Mouse (Mus musculus): ENCODE measurements around the gene Vwa8. TPM values are rescaled to one million over a fixed set of nuclear protein-coding genes. Genes with fewer than 3 reads are reported as not detected.

Vwa8 gene
- polyA plus RNA-seq, 1 experiment = 13.9 TPM

DNA sequence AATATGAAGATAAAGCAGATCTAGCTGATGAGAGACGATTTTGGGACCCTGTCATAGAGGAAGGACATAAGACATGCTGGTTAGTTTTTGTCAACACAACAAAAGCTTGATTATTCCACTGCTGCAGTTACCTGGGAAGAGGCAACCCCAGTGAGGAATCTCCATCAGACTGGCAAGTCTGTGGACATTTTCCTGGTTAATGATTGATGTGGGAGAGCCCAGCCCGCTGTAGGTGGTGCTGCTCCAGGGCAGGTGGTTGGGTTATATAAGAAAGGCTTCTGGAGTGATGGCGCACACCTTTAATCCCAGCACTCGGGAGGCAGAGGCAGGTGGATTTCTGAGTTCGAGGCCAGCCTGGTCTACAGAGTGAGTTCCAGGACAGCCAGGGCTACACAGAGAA, 74.8 kb downstream of the Vwa8 start:
- H3K36me3 ChIP-seq (ENCODE audit: control insufficient read depth, insufficient read depth) = no peaks in the 10 kb centered on the region
- no peak for TF ChIP-seq CTCF (IDR thresholded peaks at IDR 0.05; ENCODE audit: control insufficient read depth, insufficient read depth, insufficient read length)
- TF ChIP-seq MYOD1 (IDR thresholded peaks at IDR 0.05; ENCODE audit: control insufficient read depth, insufficient read length, low read depth) = no peak
- no peak for TF ChIP-seq USF1 (IDR thresholded peaks at IDR 0.05; ENCODE audit: low read depth)
- TF ChIP-seq FOSL1 (IDR thresholded peaks at IDR 0.05; ENCODE audit: insufficient read depth, low read length, poor library complexity, severe bottlenecking) = no peak
- no peak for TF ChIP-seq MYOG (IDR thresholded peaks at IDR 0.05; ENCODE audit: control insufficient read depth, extremely low read depth, insufficient read length)
- no peak for TF ChIP-seq MAX (IDR thresholded peaks at IDR 0.05)
- no peak for TF ChIP-seq CEBPB (IDR thresholded peaks at IDR 0.05; ENCODE audit: low read depth)
- H3K79me3 ChIP-seq (ENCODE audit: low read depth) = no peaks in the 10 kb centered on the region
- H3K4me3 ChIP-seq (ENCODE audit: insufficient read depth, poor library complexity, severe bottlenecking) = no peak overlapping the region
- no peaks in the 10 kb centered on the region for H3K27me3 ChIP-seq (ENCODE audit: control insufficient read depth, insufficient read depth, insufficient read length)
- no peak overlapping the region for H3ac ChIP-seq (ENCODE audit: control insufficient read depth, insufficient read length, low read depth)
- H3K79me2 ChIP-seq (ENCODE audit: control insufficient read depth, insufficient read depth) = no peaks in the 10 kb centered on the region

DNA sequence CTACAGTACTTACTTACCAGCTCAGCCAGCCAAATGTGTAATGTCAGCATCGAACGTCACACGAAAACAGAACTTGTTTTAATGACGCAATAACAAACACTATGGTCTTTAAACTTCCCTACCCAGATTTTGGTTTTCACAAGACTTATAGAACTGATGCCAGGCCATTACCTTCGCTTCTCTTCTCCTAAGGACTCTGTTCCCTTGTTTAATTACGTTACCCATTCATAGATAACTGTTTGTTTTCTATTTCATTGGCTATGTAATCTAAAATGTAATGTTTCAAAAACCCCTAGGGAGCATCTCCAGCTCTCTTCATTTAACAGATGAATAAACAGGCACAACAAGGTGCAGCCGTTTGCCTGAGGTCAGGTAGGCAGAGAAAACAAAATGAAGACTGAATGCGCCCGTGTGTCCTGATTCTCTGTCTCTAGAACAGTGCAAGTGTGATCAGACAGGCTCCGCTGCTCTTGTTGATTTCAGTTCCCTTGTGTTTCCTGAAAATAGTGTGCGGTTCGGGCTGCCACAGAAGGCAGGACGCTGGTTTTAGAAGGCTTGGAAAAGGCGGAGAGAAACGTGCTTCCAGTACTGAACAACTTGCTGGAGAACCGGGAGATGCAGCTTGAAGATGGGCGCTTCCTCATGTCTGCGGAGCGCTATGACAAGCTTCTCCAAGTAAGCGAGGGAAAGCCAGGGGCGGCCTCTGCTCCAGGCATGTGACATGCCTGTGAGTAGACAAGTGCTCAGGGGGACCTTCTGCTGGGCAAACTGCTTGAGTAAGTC, 76.1 kb downstream of the Vwa8 start:
- H3ac ChIP-seq (ENCODE audit: control insufficient read depth, insufficient read length, low read depth) = no peak overlapping the region
- H3K79me2 ChIP-seq (ENCODE audit: control insufficient read depth, insufficient read depth) = no peaks in the 10 kb centered on the region
- H3K4me3 ChIP-seq (ENCODE audit: insufficient read depth, poor library complexity, severe bottlenecking) = no peak overlapping the region
- no peaks in the 10 kb centered on the region for H3K27me3 ChIP-seq (ENCODE audit: control insufficient read depth, insufficient read depth, insufficient read length)
- no peaks in the 10 kb centered on the region for H3K36me3 ChIP-seq (ENCODE audit: control insufficient read depth, insufficient read depth)
- no peak for TF ChIP-seq MAX (IDR thresholded peaks at IDR 0.05)
- no peaks in the 10 kb centered on the region for H3K79me3 ChIP-seq (ENCODE audit: low read depth)

DNA sequence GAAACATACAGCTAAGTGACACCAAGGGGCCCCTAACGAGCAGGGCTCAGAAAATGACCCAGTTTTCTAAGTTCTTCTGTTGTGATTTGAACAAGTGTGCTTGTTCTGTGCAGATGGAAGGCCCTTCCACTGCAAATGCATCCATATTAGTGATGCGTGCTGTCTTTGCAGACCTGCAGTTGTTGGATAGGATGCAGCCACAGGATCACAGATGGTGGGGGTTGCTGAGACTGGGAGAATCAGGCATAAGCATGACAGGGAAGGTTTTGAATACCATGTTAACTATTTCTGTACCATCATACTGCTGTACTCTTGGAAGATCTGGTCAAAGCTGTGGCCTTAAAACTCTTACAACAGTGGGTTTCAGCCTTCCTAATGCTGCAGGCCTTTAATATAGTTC, 83.2 kb downstream of the Vwa8 start:
- Histone ChIP-seq H3K27me3 (ENCODE audit: control insufficient read depth, insufficient read depth, insufficient read length) (no peaks in the 10 kb centered on the region), H3K4me3 (ENCODE audit: insufficient read depth, poor library complexity, severe bottlenecking) (no peak overlapping the region), H3K79me3 (ENCODE audit: low read depth) (no peaks in the 10 kb centered on the region), H3K79me2 (ENCODE audit: control insufficient read depth, insufficient read depth) (no peaks in the 10 kb centered on the region), H3K36me3 (ENCODE audit: control insufficient read depth, insufficient read depth) (no peaks in the 10 kb centered on the region), H3ac (ENCODE audit: control insufficient read depth, insufficient read length, low read depth) (no peak overlapping the region)
- TF ChIP-seq CTCF (IDR thresholded peaks at IDR 0.05; ENCODE audit: control insufficient read depth, insufficient read depth, insufficient read length) (no peak), FOSL1 (IDR thresholded peaks at IDR 0.05; ENCODE audit: insufficient read depth, low read length, poor library complexity, severe bottlenecking) (no peak), USF1 (IDR thresholded peaks at IDR 0.05; ENCODE audit: low read depth) (no peak)

DNA sequence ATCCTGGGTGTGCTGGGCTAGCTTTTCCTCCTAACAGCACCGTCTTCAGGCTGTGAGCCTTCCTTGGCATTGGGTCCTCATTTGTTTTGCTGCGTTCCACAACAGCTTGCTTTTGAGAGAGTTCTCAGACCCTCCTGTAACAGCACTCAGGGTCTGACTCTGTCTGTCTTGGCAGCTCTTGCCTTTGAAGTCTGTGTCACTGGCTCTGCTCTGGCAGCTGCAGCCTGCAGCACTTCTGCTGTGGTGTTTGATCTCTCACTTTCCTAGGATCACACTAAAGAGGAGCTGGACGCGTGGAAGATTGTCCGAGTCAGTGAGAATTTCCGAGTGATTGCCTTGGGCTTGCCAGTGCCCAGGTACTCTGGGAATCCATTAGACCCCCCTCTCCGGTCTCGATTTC, 84.5 kb downstream of the Vwa8 start:
- Histone ChIP-seq H3ac (ENCODE audit: control insufficient read depth, insufficient read length, low read depth) (no peak overlapping the region), H3K4me3 (ENCODE audit: insufficient read depth, poor library complexity, severe bottlenecking) (no peak overlapping the region), H3K27me3 (ENCODE audit: control insufficient read depth, insufficient read depth, insufficient read length) (no peaks in the 10 kb centered on the region), H3K79me2 (ENCODE audit: control insufficient read depth, insufficient read depth) (no peaks in the 10 kb centered on the region), H3K36me3 (ENCODE audit: control insufficient read depth, insufficient read depth) (no peaks in the 10 kb centered on the region), H3K79me3 (ENCODE audit: low read depth) (no peaks in the 10 kb centered on the region)
- TF ChIP-seq USF1 (IDR thresholded peaks at IDR 0.05; ENCODE audit: low read depth) (no peak), MYOG (IDR thresholded peaks at IDR 0.05; ENCODE audit: control insufficient read depth, extremely low read depth, insufficient read length) (no peak), MAX (IDR thresholded peaks at IDR 0.05) (no peak), MYOD1 (IDR thresholded peaks at IDR 0.05; ENCODE audit: control insufficient read depth, insufficient read length, low read depth) (no peak), CTCF (IDR thresholded peaks at IDR 0.05; ENCODE audit: control insufficient read depth, insufficient read depth, insufficient read length) (no peak), CEBPB (IDR thresholded peaks at IDR 0.05; ENCODE audit: low read depth) (no peak), FOSL1 (IDR thresholded peaks at IDR 0.05; ENCODE audit: insufficient read depth, low read length, poor library complexity, severe bottlenecking) (no peak)

DNA sequence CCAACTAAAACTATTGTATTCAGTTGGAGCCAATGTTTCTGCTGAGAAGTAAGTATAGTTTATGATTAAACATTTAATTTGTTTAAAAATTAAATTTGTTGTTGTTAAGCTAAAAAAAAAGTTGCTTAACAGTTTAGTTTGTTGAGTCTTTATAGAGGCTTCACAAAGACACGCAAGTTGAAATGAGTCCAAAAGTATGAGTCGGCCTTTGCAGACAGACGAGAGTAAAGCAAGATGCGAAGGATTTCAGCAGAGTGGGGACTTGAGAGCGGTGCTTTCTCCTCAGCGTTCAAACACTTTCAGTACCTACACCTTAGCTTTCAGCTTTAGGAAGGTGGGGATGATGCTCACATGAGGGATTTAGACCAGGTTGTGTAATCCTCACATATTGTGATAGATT, 85.7 kb downstream of the Vwa8 start:
- Histone ChIP-seq H3K36me3 (ENCODE audit: control insufficient read depth, insufficient read depth) (peaks cover 3% of the 10 kb centered on the region), H3K79me2 (ENCODE audit: control insufficient read depth, insufficient read depth) (no peaks in the 10 kb centered on the region), H3K4me3 (ENCODE audit: insufficient read depth, poor library complexity, severe bottlenecking) (no peak overlapping the region), H3ac (ENCODE audit: control insufficient read depth, insufficient read length, low read depth) (no peak overlapping the region), H3K27me3 (ENCODE audit: control insufficient read depth, insufficient read depth, insufficient read length) (no peaks in the 10 kb centered on the region), H3K79me3 (ENCODE audit: low read depth) (no peaks in the 10 kb centered on the region)
- no peak for TF ChIP-seq MAX (IDR thresholded peaks at IDR 0.05)
- no peak for TF ChIP-seq CTCF (IDR thresholded peaks at IDR 0.05; ENCODE audit: control insufficient read depth, insufficient read depth, insufficient read length)
- no peak for TF ChIP-seq MYOD1 (IDR thresholded peaks at IDR 0.05; ENCODE audit: control insufficient read depth, insufficient read length, low read depth)
- no peak for TF ChIP-seq MYOG (IDR thresholded peaks at IDR 0.05; ENCODE audit: control insufficient read depth, extremely low read depth, insufficient read length)
- TF ChIP-seq FOSL1 (IDR thresholded peaks at IDR 0.05; ENCODE audit: insufficient read depth, low read length, poor library complexity, severe bottlenecking) = no peak
- TF ChIP-seq USF1 (IDR thresholded peaks at IDR 0.05; ENCODE audit: low read depth) = no peak
- TF ChIP-seq CEBPB (IDR thresholded peaks at IDR 0.05; ENCODE audit: low read depth) = no peak

DNA sequence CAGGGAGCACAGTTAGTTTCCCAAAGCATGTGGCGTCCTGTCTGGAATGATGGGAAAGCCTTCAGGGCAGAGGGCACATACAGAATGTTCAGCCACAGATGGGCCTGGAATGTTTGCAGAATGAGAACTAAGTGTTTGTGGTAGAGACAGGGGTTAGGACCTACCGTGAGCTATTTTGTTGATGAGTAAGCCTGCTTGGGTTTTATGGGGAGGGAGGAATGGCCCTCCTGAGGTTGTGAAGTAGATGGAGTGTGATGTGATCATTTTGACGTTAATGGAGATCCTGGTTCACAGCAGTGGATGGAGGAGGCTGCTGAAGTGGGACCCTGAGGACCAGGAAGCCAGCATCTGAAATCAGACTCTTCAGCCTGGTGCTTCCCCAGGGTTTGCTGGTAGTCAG, 86.9 kb downstream of the Vwa8 start:
- H3K27me3 ChIP-seq (ENCODE audit: control insufficient read depth, insufficient read depth, insufficient read length) = no peaks in the 10 kb centered on the region
- H3ac ChIP-seq (ENCODE audit: control insufficient read depth, insufficient read length, low read depth) = no peak overlapping the region
- TF ChIP-seq MAX (IDR thresholded peaks at IDR 0.05) (peak; percentile 25), USF1 (IDR thresholded peaks at IDR 0.05; ENCODE audit: low read depth) (no peak)
- H3K79me3 ChIP-seq (ENCODE audit: low read depth) = no peaks in the 10 kb centered on the region
- H3K79me2 ChIP-seq (ENCODE audit: control insufficient read depth, insufficient read depth) = no peaks in the 10 kb centered on the region
- H3K4me3 ChIP-seq (ENCODE audit: insufficient read depth, poor library complexity, severe bottlenecking) = no peak overlapping the region
- peaks cover 3% of the 10 kb centered on the region for H3K36me3 ChIP-seq (ENCODE audit: control insufficient read depth, insufficient read depth)
